Mouse (Mus musculus): ENCODE data around the gene Rbm20. TPM values are rescaled to one million over a fixed set of nuclear protein-coding genes. Genes with fewer than 3 reads are reported as not detected.

Gene Rbm20
- polyA plus RNA-seq, 1 experiment from 2014 or later, result 0.52 TPM

- no peak overlapping the region for H3K4me2 ChIP-seq (replicated peaks; ENCODE audit: low read depth)
- ATAC-seq, result no peak
- WGBS, result 35% methylated on average over 8 of the region's 8 CpGs
- no peaks in the 10 kb centered on the region for H3K4me1 ChIP-seq (replicated peaks; ENCODE audit: control insufficient read depth, insufficient read depth, low read length)
- H3K27me3 ChIP-seq (replicated peaks; ENCODE audit: control insufficient read depth, insufficient read depth, low read length), result no peaks in the 10 kb centered on the region
- H3K4me3 ChIP-seq (ENCODE audit: low read depth, low read length), result no peak overlapping the region
- no peak overlapping the region for H3K9ac ChIP-seq (ENCODE audit: low read depth, low read length)
- TF ChIP-seq CTCF (IDR thresholded peaks at IDR 0.05; ENCODE audit: low read depth), result no peak
- H3K27ac ChIP-seq (ENCODE audit: low read depth, low read length), result no peak overlapping the region
- H3K9me3 ChIP-seq (ENCODE audit: control insufficient read depth), result no peaks in the 10 kb centered on the region
- H3K36me3 ChIP-seq (ENCODE audit: control insufficient read depth, insufficient read depth), result no peaks in the 10 kb centered on the region
Measured at GRCm38 (mm10) chr19:53731761-53732201, 54.7 kb downstream of the Rbm20 start.

GRCm38 (mm10) chr19:53734845-53735244, 57.7 kb downstream of the Rbm20 start:
- 53% methylated on average over 5 of the region's 5 CpGs for WGBS
- no peak for ATAC-seq

GRCm38 (mm10) chr19:53738701-53739131, 61.6 kb downstream of the Rbm20 start:
- Histone ChIP-seq H3K4me2 (replicated peaks; ENCODE audit: low read depth) (no peak overlapping the region), H3K36me3 (ENCODE audit: control insufficient read depth, insufficient read depth) (no peaks in the 10 kb centered on the region), H3K4me3 (ENCODE audit: low read depth, low read length) (no peak overlapping the region), H3K27me3 (replicated peaks; ENCODE audit: control insufficient read depth, insufficient read depth, low read length) (no peaks in the 10 kb centered on the region), H3K4me1 (replicated peaks; ENCODE audit: control insufficient read depth, insufficient read depth, low read length) (no peaks in the 10 kb centered on the region), H3K9me3 (ENCODE audit: control insufficient read depth) (no peaks in the 10 kb centered on the region), H3K9ac (ENCODE audit: low read depth, low read length) (no peak overlapping the region), H3K27ac (ENCODE audit: low read depth, low read length) (no peak overlapping the region)
- no peak for TF ChIP-seq CTCF (IDR thresholded peaks at IDR 0.05; ENCODE audit: low read depth)
- WGBS, result 78% methylated on average over 6 of the region's 6 CpGs
- ATAC-seq, result no peak

More at GRCm38 (mm10) chr19:53734845-53735244, 57.7 kb downstream of the Rbm20 start:
- Histone ChIP-seq H3K9ac (ENCODE audit: low read depth, low read length) (no peak overlapping the region), H3K36me3 (ENCODE audit: control insufficient read depth, insufficient read depth) (no peaks in the 10 kb centered on the region), H3K27ac (ENCODE audit: low read depth, low read length) (no peak overlapping the region), H3K4me3 (ENCODE audit: low read depth, low read length) (no peak overlapping the region), H3K9me3 (ENCODE audit: control insufficient read depth) (no peaks in the 10 kb centered on the region), H3K27me3 (replicated peaks; ENCODE audit: control insufficient read depth, insufficient read depth, low read length) (no peaks in the 10 kb centered on the region), H3K4me1 (replicated peaks; ENCODE audit: control insufficient read depth, insufficient read depth, low read length) (no peaks in the 10 kb centered on the region), H3K4me2 (replicated peaks; ENCODE audit: low read depth) (no peak overlapping the region)
- TF ChIP-seq CTCF (IDR thresholded peaks at IDR 0.05; ENCODE audit: low read depth), result peak; percentile 68

GRCm38 (mm10) chr19:53739570-53740266, 62.6 kb downstream of the Rbm20 start:
- TF ChIP-seq CTCF (IDR thresholded peaks at IDR 0.05; ENCODE audit: low read depth), result no peak
- no peak overlapping the region for H3K27ac ChIP-seq (ENCODE audit: low read depth, low read length)
- no peaks in the 10 kb centered on the region for H3K27me3 ChIP-seq (replicated peaks; ENCODE audit: control insufficient read depth, insufficient read depth, low read length)
- H3K9me3 ChIP-seq (ENCODE audit: control insufficient read depth), result no peaks in the 10 kb centered on the region
- H3K4me3 ChIP-seq (ENCODE audit: low read depth, low read length), result no peak overlapping the region
- no peaks in the 10 kb centered on the region for H3K4me1 ChIP-seq (replicated peaks; ENCODE audit: control insufficient read depth, insufficient read depth, low read length)
- no peaks in the 10 kb centered on the region for H3K36me3 ChIP-seq (ENCODE audit: control insufficient read depth, insufficient read depth)
- ATAC-seq, result no peak
- no peak overlapping the region for H3K9ac ChIP-seq (ENCODE audit: low read depth, low read length)
- no peak overlapping the region for H3K4me2 ChIP-seq (replicated peaks; ENCODE audit: low read depth)
- 78% methylated on average over 8 of the region's 8 CpGs for WGBS

- H3K27me3 ChIP-seq (replicated peaks; ENCODE audit: control insufficient read depth, insufficient read depth, low read length), result no peaks in the 10 kb centered on the region
- no peaks in the 10 kb centered on the region for H3K36me3 ChIP-seq (ENCODE audit: control insufficient read depth, insufficient read depth)
- H3K4me3 ChIP-seq (ENCODE audit: low read depth, low read length), result no peak overlapping the region
- H3K9ac ChIP-seq (ENCODE audit: low read depth, low read length), result no peak overlapping the region
- no peak for ATAC-seq
- WGBS, result 82% methylated on average over 1 of the region's 1 CpGs
- H3K9me3 ChIP-seq (ENCODE audit: control insufficient read depth), result no peaks in the 10 kb centered on the region
- H3K27ac ChIP-seq (ENCODE audit: low read depth, low read length), result no peak overlapping the region
- TF ChIP-seq CTCF (IDR thresholded peaks at IDR 0.05; ENCODE audit: low read depth), result no peak
- H3K4me1 ChIP-seq (replicated peaks; ENCODE audit: control insufficient read depth, insufficient read depth, low read length), result no peaks in the 10 kb centered on the region
- H3K4me2 ChIP-seq (replicated peaks; ENCODE audit: low read depth), result no peak overlapping the region
Measured at GRCm38 (mm10) chr19:53740750-53741380, 63.8 kb downstream of the Rbm20 start.

- Histone ChIP-seq H3K9ac (ENCODE audit: low read depth, low read length) (no peak overlapping the region), H3K27me3 (replicated peaks; ENCODE audit: control insufficient read depth, insufficient read depth, low read length) (no peaks in the 10 kb centered on the region), H3K27ac (ENCODE audit: low read depth, low read length) (no peak overlapping the region), H3K9me3 (ENCODE audit: control insufficient read depth) (no peaks in the 10 kb centered on the region), H3K4me2 (replicated peaks; ENCODE audit: low read depth) (no peak overlapping the region), H3K36me3 (ENCODE audit: control insufficient read depth, insufficient read depth) (no peaks in the 10 kb centered on the region), H3K4me1 (replicated peaks; ENCODE audit: control insufficient read depth, insufficient read depth, low read length) (no peaks in the 10 kb centered on the region), H3K4me3 (ENCODE audit: low read depth, low read length) (no peak overlapping the region)
- ATAC-seq, result no peak
- 67% methylated on average over 3 of the region's 3 CpGs for WGBS
- peak; percentile 74 for TF ChIP-seq CTCF (IDR thresholded peaks at IDR 0.05; ENCODE audit: low read depth)
Measured at GRCm38 (mm10) chr19:53741902-53742301, 64.8 kb downstream of the Rbm20 start.
